Mouse (Mus musculus): ENCODE measurements at regions not wholly inside any gene's neighbourhood (a gene's known extent, or its start where the extent isn't known, plus 50 kb on each side); places are given as distances from the start of the nearest gene placed in this dataset.
"Not testable (repeated sequence)": the region's sequence is repeated elsewhere in the genome, so short reads cannot be mapped to it uniquely, and the experiment has no call there.

- no peak for DNase-seq (ENCODE audit: extremely low read depth, low read depth)
Observed at GRCm38 (mm10) chr3:38320998-38321397, 163.6 kb downstream of the Ankrd50 start.

GRCm38 (mm10) chr3:38312834-38313233, 171.8 kb downstream of the Ankrd50 start:
- no peak for DNase-seq (ENCODE audit: extremely low read depth, low read depth)

- DNase-seq (ENCODE audit: extremely low read depth, low read depth), result no peak
Observed at GRCm38 (mm10) chr3:38312121-38312520, 172.5 kb downstream of the Ankrd50 start.

- DNase-seq (ENCODE audit: extremely low read depth, low read depth), result no peak
Observed at GRCm38 (mm10) chr3:38299898-38300751, 184.5 kb downstream of the Ankrd50 start.

- no peak for DNase-seq (ENCODE audit: extremely low read depth, low read depth)
Observed at GRCm38 (mm10) chr3:38299236-38299897, 185.3 kb downstream of the Ankrd50 start.

- DNase-seq (ENCODE audit: extremely low read depth, low read depth), result no peak
Observed at GRCm38 (mm10) chr3:38297499-38297898, 187.1 kb downstream of the Ankrd50 start.

GRCm38 (mm10) chr3:38289062-38289461, 195.6 kb downstream of the Ankrd50 start:
- DNase-seq (ENCODE audit: extremely low read depth, low read depth), result no peak

GRCm38 (mm10) chr3:38283687-38284124, 200.9 kb downstream of the Ankrd50 start:
- DNase-seq (ENCODE audit: extremely low read depth, low read depth), result peak; percentile 49

GRCm38 (mm10) chr3:38282891-38283290, 201.8 kb downstream of the Ankrd50 start:
- DNase-seq (ENCODE audit: extremely low read depth, low read depth), result no peak

GRCm38 (mm10) chr3:38281683-38282082, 203.0 kb downstream of the Ankrd50 start:
- DNase-seq (ENCODE audit: extremely low read depth, low read depth), result no peak

- no peak for DNase-seq (ENCODE audit: extremely low read depth, low read depth)
Observed at GRCm38 (mm10) chr3:38280876-38281275, 203.8 kb downstream of the Ankrd50 start.

- no peak for DNase-seq (ENCODE audit: extremely low read depth, low read depth)
Observed at GRCm38 (mm10) chr3:38280105-38280504, 204.5 kb downstream of the Ankrd50 start.

GRCm38 (mm10) chr3:38276948-38277504, 207.6 kb downstream of the Ankrd50 start:
- no peak for DNase-seq (ENCODE audit: extremely low read depth, low read depth)

GRCm38 (mm10) chr3:38275321-38275720, 209.3 kb downstream of the Ankrd50 start:
- no peak for DNase-seq (ENCODE audit: extremely low read depth, low read depth)

GRCm38 (mm10) chr3:38270742-38271141, 213.9 kb downstream of the Ankrd50 start:
- DNase-seq (ENCODE audit: extremely low read depth, low read depth), result no peak

- no peak for DNase-seq (ENCODE audit: extremely low read depth, low read depth)
Observed at GRCm38 (mm10) chr3:38268226-38268625, 216.4 kb downstream of the Ankrd50 start.

GRCm38 (mm10) chr3:38263261-38264141, 221.1 kb downstream of the Ankrd50 start:
- no peak for DNase-seq (ENCODE audit: extremely low read depth, low read depth)

GRCm38 (mm10) chr3:38261326-38262075, 223.1 kb downstream of the Ankrd50 start:
- no peak for DNase-seq (ENCODE audit: extremely low read depth, low read depth)

GRCm38 (mm10) chr3:38259223-38259622, 225.4 kb downstream of the Ankrd50 start:
- DNase-seq (ENCODE audit: extremely low read depth, low read depth), result not testable (repeated sequence)

- DNase-seq (ENCODE audit: extremely low read depth, low read depth), result no peak
Observed at GRCm38 (mm10) chr3:38257843-38258290, 226.8 kb downstream of the Ankrd50 start.
